20 mouse cellular contexts compared by ENCODE assay signal in the genomic region with DNA sequence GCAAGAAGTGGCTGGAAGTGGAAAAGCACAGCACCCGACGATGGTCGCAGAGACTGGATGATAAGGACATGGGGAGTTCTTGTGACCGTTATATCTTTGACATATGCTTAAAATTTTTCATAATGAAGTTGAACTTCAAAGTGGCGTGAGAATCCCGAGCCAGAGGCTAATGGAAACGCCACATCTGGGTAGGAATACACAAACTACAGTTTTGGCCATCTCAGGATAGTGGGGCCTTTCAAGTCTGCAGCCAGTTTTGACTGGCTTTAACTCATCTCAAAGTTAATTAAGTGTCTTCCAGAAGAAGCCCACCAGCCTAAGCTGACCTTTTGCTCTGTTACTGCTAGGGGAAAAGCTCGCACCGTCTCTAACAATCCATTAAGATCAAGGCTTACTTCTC. TPM values are rescaled to one million over a fixed set of nuclear protein-coding genes. Genes with fewer than 3 reads are reported as not detected.
DNase-seq lines count a peak whose midpoint lies in the region; ATAC-seq lines count a peak whose summit lies in the region.
"Had no signal": no experiment of that assay in that cellular context is flagged by ENCODE, and none has a peak within 500 bp of the region (broad histone marks: within the 10 kb centered on the region; RNA-seq: fewer than 3 reads in every experiment).

No protein-coding gene starts in this region.

- 38% methylated on average over 9 of the region's 9 CpGs for WGBS in lung, embryonic 15.5 days

- peak; percentile 24 for DNase-seq in heart, adult 11 months
- DNase-seq in heart, postnatal 36 days, result no peak
- DNase-seq in lung, postnatal 36 days, result no peak
- DNase-seq: adrenal gland, adult 2 months; adrenal gland, postnatal 10 days; adrenal gland, postnatal 25 days; cerebellum, adult 11 months; cerebellum, adult 18-20 months; cerebellum, adult 8-10 months; cerebellum, adult 9-11 months; cerebellum, postnatal 14 days; cerebellum, postnatal 36 days; embryo, embryonic 11 days had no signal

- no peaks in the 10 kb centered on the region for H3K9me3 ChIP-seq in lung, embryonic 15.5 days
- H3K9me3 ChIP-seq: embryonic facial prominence, embryonic 13.5 days; embryonic facial prominence, embryonic 15.5 days; forebrain, embryonic 10.5 days; forebrain, embryonic 13.5 days; forebrain, embryonic 15.5 days had no signal

- peak; percentile 49; the same call in 1 of the 2 replicates for ATAC-seq in lung, embryonic 15.5 days (ENCODE audit: borderline replicate concordance, extremely low read depth, low FRiP score, low TSS enrichment)
- ATAC-seq: forebrain, embryonic 13.5 days; forebrain, embryonic 15.5 days had no signal

- H3K9ac ChIP-seq in lung, embryonic 15.5 days, result no peak overlapping the region
- H3K9ac ChIP-seq: embryonic facial prominence, embryonic 13.5 days; embryonic facial prominence, embryonic 15.5 days; forebrain, embryonic 13.5 days; forebrain, embryonic 15.5 days had no signal

- H3K4me3 ChIP-seq in lung, embryonic 15.5 days, result no peak overlapping the region
- H3K4me3 ChIP-seq: embryonic facial prominence, embryonic 13.5 days; embryonic facial prominence, embryonic 15.5 days; erythroblast, embryonic 14.5 days; forebrain, embryonic 10.5 days; forebrain, embryonic 13.5 days; forebrain, embryonic 15.5 days had no signal

- H3K4me2 ChIP-seq in lung, embryonic 15.5 days, result no peak overlapping the region
- H3K4me2 ChIP-seq: embryonic facial prominence, embryonic 13.5 days; embryonic facial prominence, embryonic 15.5 days; forebrain, embryonic 13.5 days; forebrain, embryonic 15.5 days had no signal

- H3K4me1 ChIP-seq in lung, embryonic 15.5 days, result peaks cover 13% of the 10 kb centered on the region; the same call in 1 of the 2 replicates

- intact Hi-C loops in heart, postnatal 36 days (cut with DNase I), result no loop called here

- H3K27ac ChIP-seq in lung, embryonic 15.5 days, result no peak overlapping the region
- H3K27ac ChIP-seq: embryonic facial prominence, embryonic 13.5 days; embryonic facial prominence, embryonic 15.5 days; forebrain, embryonic 10.5 days; forebrain, embryonic 13.5 days; forebrain, embryonic 15.5 days had no signal

- H3K36me3 ChIP-seq in lung, embryonic 15.5 days, result peaks cover 5% of the 10 kb centered on the region; the same call in 1 of the 2 replicates
- H3K36me3 ChIP-seq: embryonic facial prominence, embryonic 15.5 days had no signal

- H3K27me3 ChIP-seq in lung, embryonic 15.5 days, result no peaks in the 10 kb centered on the region
- H3K27me3 ChIP-seq: embryonic facial prominence, embryonic 13.5 days; embryonic facial prominence, embryonic 15.5 days; forebrain, embryonic 13.5 days; forebrain, embryonic 15.5 days had no signal

RNA-seq across cellular contexts. Expression of gene Gng2, which starts 17.6 kb away (rescaled TPM):
- 10 to 100 TPM in 1 of 2 experiments, 1 to 10 TPM in 1; 8.7 to 13.6 TPM for total RNA-seq in heart, postnatal 36 days (2021)
- 71.5 and 73.0 TPM in 2 replicates for polyA plus RNA-seq in lung, embryonic 15.5 days (2015; fragmentation: Nextera tagmentation; extraction: Ambion mirVana)
- polyA plus RNA-seq: erythroblast, embryonic 14.5 days had no signal
